Mouse (Mus musculus) forebrain, postnatal 0 days (tissue): Measurements from ENCODE around the gene Ncoa4. TPM values are rescaled to one million over a fixed set of nuclear protein-coding genes. Genes with fewer than 3 reads are reported as not detected.
"Not testable (repeated sequence)": the region's sequence is repeated elsewhere in the genome, so short reads cannot be mapped to it uniquely, and the experiment has no call there.

ENCODE experiments used
- ATAC-seq: fragments of 200-750 bp; cut with Nextera tagmentation; 2 replicates; pipeline ENCODE4 v1.8.0; 2017; ENCODE audit warnings: mild to moderate bottlenecking, moderate library complexity
- DNase-seq: peaks from one replicate; pipeline ENCODE4 v3.0.0-alpha.2; 2015
- H3K27ac ChIP-seq: fragments of 300-500 bp; sonication (generic); 2 replicates; pipeline ENCODE4 v1.5.1; 2014; ENCODE audit warnings: low read depth, mild to moderate bottlenecking, antibody characterized with exemption, low read length, moderate library complexity, mixed read lengths
- H3K27me3 ChIP-seq: fragments of 300-500 bp; sonication (generic); 2 replicates; pipeline ENCODE4 v1.6.1; 2014; ENCODE audit warnings: mild to moderate bottlenecking, low read length, mixed read lengths; ENCODE audit not compliant: insufficient read depth
- H3K36me3 ChIP-seq: fragments of 300-500 bp; sonication (generic); 2 replicates; pipeline ENCODE4 v1.6.1; 2014; ENCODE audit warnings: mild to moderate bottlenecking, moderate library complexity; ENCODE audit not compliant: insufficient read depth
- H3K4me1 ChIP-seq: fragments of 300-500 bp; sonication (generic); 2 replicates; pipeline ENCODE4 v1.6.1; 2014; ENCODE audit warnings: antibody characterized with exemption; ENCODE audit not compliant: insufficient read depth
- H3K4me2 ChIP-seq: fragments of 300-500 bp; sonication (generic); 2 replicates; pipeline ENCODE4 v1.6.1; 2014; ENCODE audit warnings: low read depth, mild to moderate bottlenecking, moderate library complexity
- H3K4me3 ChIP-seq: fragments of 300-500 bp; sonication (generic); 2 replicates; pipeline ENCODE4 v1.5.1; 2014; ENCODE audit warnings: low read depth, low read length, mixed read lengths
- H3K9ac ChIP-seq: fragments of 300-500 bp; sonication (generic); 2 replicates; pipeline ENCODE4 v1.6.1; 2014; ENCODE audit warnings: mild to moderate bottlenecking
- H3K9me3 ChIP-seq: fragments of 300-500 bp; sonication (generic); 2 replicates; pipeline ENCODE4 v1.6.1; 2016; ENCODE audit warnings: low read length
- CTCF ChIP-seq: sonication (generic); IDR thresholded peaks from 2 replicates; pipeline ENCODE4 v1.5.1; 2016; ENCODE audit warnings: antibody characterized with exemption, control low read depth, low read depth
- WGBS: fragments of 180-500 bp; shearing (Covaris S2); extraction: QIAGEN DNeasy Blood & Tissue Kit; methylation state at CpG from one replicate; pipeline ENCODE4 v1.1.7; 2014; 5-methylcytosine and 5-hydroxymethylcytosine counted together
- polyA plus RNA-seq: library from polyadenylated mRNA; unstranded; fragments of >200 nt; fragmentation: Nextera tagmentation; extraction: Ambion mirVana; gene quantifications from 2 replicates; pipeline ENCODE4 v1.2.1, GENCODE M21; 2015
- total RNA-seq: library from RNA; depleted of rRNA; stranded (reverse); fragments of >200 nt; gene quantifications from 2 replicates; pipeline ENCODE4 v1.2.3, GENCODE M21; 2014

The Ncoa4 gene
- total and polyA plus RNA-seq, 2 experiments from 2014 or later = 83.8 to 143 TPM

DNA sequence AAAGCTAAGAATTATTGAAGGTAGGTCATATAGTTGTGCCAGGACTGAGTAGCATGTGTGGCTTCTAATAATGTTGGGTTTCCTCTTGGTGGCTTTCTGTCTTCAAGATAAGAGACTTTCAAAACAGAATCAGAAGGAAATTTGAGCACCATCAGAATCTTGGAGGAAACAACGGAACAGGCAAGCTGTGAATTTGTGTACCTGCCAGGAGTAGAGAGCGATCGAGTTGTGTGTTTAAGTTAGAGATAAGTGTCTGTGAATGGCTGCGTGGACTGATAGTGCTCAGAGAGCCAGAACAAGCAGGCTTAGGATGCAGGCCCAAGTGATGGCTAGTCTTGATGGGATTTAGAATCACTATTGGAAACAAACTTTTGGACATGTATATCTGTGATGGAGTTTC lies 27.8 kb upstream of the Ncoa4 start:
- no peaks in the 10 kb centered on the region for H3K27me3 ChIP-seq
- no peaks in the 10 kb centered on the region for H3K9me3 ChIP-seq
- 84% methylated on average over 4 of the region's 4 CpGs for WGBS
- H3K4me3 ChIP-seq = no peak overlapping the region
- H3K27ac ChIP-seq = no peak overlapping the region
- H3K36me3 ChIP-seq = no peaks in the 10 kb centered on the region
- ATAC-seq = no peak
- DNase-seq = no peak
- no peak overlapping the region for H3K4me2 ChIP-seq
- H3K4me1 ChIP-seq = no peaks in the 10 kb centered on the region
- TF ChIP-seq CTCF = no peak
- no peak overlapping the region for H3K9ac ChIP-seq

DNA sequence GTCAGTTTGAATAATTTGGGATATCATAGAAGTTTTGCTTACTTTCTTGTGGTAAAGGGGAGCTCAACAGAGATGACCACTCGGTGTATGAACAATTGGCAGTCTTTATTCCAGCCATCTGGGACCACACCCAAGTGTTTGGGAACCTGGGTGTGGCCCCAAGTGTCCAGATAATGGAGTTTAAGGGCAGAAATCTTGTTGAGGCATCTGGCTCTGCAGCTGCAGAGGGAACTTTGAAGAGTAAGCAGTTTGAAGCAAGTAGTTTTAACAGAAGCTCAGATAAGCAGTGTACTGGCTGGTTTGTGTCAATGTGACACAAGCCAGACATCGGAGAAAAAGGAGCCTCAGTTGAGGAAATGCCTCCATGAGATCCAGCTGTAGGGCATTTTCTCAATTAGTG lies 25.4 kb upstream of the Ncoa4 start:
- no peaks in the 10 kb centered on the region for H3K36me3 ChIP-seq
- no peak for ATAC-seq
- 82% methylated on average over 2 of the region's 2 CpGs for WGBS

DNA sequence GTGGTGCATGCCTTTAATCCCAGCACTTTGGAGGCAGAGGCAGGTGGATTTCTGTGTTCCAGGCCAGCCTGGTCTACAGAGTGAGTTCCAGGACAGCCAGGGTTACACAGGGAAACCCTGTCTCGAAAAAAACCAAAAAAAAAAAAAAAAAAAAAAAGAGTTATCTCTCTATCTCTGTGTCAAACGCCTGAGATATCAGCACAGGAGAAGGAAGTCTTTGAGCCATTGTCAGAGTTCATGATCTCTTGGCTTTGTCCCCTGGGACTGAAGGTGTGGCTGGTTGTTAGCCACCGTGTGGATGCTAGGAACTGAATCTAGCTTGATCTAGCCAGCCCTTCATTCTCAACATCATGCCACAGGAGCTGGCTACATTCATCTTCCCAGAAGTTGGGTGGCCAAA lies 23.2 kb upstream of the Ncoa4 start:
- not testable (repeated sequence) for H3K27ac ChIP-seq, H3K4me3 ChIP-seq, H3K9ac ChIP-seq, H3K4me2 ChIP-seq, H3K4me1 ChIP-seq, H3K9me3 ChIP-seq, DNase-seq, ATAC-seq, H3K27me3 ChIP-seq, H3K36me3 ChIP-seq
- 70% methylated on average over 3 of the region's 3 CpGs for WGBS

More for the DNA sequence above, 25.4 kb upstream of the Ncoa4 start:
- Histone ChIP-seq H3K4me2 (no peak overlapping the region), H3K9me3 (no peaks in the 10 kb centered on the region), H3K4me3 (no peak overlapping the region), H3K9ac (no peak overlapping the region), H3K4me1 (no peaks in the 10 kb centered on the region), H3K27ac (no peak overlapping the region), H3K27me3 (no peaks in the 10 kb centered on the region)
- no peak for DNase-seq
- TF ChIP-seq CTCF = no peak

DNA sequence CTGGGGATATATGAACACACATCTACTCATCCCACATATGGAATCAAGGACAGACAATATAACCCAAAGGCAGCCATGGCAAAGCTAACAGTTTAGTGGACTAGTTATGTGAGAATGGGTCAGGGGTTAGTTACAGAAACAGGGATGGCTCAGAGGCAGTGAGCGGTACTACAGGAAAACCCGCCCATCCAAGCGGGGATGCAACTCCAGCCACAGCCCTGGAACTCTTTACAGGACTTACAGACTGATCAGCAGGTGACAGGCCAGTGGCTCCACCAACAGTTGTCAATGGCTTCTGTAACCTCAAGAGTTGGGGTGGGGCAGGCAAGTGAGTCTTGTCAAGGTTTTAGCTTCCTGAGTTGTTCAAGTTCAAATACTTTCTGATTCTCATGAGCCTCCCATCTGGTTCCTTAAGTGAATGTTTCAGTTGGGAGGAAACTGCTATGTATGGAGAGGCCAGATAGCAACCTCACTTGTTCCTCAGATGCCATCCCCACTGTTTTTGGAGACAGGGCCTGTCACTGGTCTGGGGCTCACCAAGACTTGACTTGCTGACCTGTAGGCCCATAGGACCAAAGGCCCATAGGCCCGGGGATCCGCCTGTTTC lies 19.2 kb upstream of the Ncoa4 start:
- no peak for DNase-seq
- Histone ChIP-seq H3K27me3 (no peaks in the 10 kb centered on the region), H3K9me3 (no peaks in the 10 kb centered on the region), H3K9ac (no peak overlapping the region), H3K4me3 (no peak overlapping the region), H3K4me1 (no peaks in the 10 kb centered on the region), H3K36me3 (no peaks in the 10 kb centered on the region), H3K4me2 (no peak overlapping the region), H3K27ac (no peak overlapping the region)
- no peak for ATAC-seq
- WGBS = 80% methylated on average over 5 of the region's 5 CpGs
- TF ChIP-seq CTCF = no peak

DNA sequence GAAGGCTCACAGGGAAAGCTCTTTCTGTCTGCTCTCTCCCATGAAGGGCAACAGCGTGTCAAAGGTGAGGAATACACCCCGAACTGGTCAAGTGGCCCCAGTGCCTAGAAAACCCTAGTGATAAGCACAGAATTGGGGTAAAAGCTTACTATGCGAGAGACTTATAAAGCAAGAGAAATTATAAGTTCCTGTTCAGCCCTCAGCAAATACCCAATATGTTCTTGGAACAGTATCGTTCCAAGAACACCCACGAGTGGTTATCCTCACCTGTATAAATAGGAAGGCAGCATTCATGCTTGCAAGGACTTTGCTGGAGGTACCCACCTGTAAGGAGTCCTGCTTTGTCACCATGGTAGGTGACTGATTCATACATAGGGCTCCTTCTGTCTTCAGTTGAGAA lies 17.9 kb upstream of the Ncoa4 start, which contains the start of gene Msmb:
TSS of gene Msmb (plus strand) at position 301 of the 400 bp plus-strand sequence.
- no peak within 1 kb of the TSS for H3K9ac ChIP-seq
- H3K4me3 ChIP-seq = no peak within 1 kb of the TSS
- WGBS = 85% methylated on average over 5 of the region's 5 CpGs
- ATAC-seq (no peak), DNase-seq (no peak)
- no peak within 1 kb of the TSS for H3K4me2 ChIP-seq
- TF ChIP-seq CTCF = no peak
- H3K27ac ChIP-seq = no peak within 1 kb of the TSS
- no peaks in the 10 kb centered on the region for H3K4me1 ChIP-seq
- H3K27me3 ChIP-seq = no peaks in the 10 kb centered on the region
- no peaks in the 10 kb centered on the region for H3K9me3 ChIP-seq
- H3K36me3 ChIP-seq = no peaks in the 10 kb centered on the region

DNA sequence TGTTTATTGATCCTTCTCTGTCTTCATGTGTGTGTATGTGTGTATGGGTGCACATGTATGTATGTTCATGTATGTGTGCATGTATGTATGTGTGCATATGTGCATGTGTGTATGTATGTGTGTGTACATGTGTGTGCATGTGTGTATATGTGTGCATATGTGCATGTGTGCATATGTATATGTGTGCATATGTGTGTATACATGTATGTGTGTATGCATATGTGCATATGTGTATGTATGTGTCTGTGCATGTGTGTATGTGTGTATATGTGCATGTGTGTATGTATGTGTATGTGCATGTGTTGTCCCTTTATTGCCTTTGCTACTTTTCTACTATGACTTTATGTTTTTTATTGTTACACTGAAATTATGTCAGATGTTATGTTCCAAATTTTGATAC lies 14.9 kb upstream of the Ncoa4 start:
- TF ChIP-seq CTCF = no peak
- H3K4me2 ChIP-seq = no peak overlapping the region
- no peak for DNase-seq
- H3K27me3 ChIP-seq = no peaks in the 10 kb centered on the region
- no peaks in the 10 kb centered on the region for H3K36me3 ChIP-seq
- no peak overlapping the region for H3K27ac ChIP-seq
- no peak overlapping the region for H3K9ac ChIP-seq
- no peak overlapping the region for H3K4me3 ChIP-seq
- H3K9me3 ChIP-seq = 0 out of 2 replicates have a peak, but pooled peaks cover 4% of the 10 kb centered on the region
- ATAC-seq = no peak
- no peaks in the 10 kb centered on the region for H3K4me1 ChIP-seq

DNA sequence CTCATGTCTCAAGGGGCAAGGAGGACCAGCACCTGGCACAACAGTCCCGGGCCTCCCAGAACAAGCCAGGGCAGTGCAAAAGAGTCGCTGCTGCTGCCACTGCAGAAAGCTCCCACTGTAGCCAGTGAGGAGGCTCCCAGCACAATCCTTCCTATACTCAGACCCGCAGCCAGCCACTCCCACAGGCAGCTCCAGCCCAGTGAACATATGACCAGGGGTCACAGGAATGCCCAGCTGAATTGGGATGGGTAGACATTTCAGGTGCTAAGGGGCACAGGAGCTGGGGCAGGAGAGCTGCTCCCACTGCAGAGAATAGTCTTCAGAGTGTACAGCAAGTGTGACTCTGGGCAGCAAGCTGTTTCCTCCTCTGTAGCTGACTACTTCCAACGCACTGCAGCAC lies 14.3 kb upstream of the Ncoa4 start:
- Histone ChIP-seq H3K9me3 (0 out of 2 replicates have a peak, but pooled peaks cover 4% of the 10 kb centered on the region), H3K9ac (no peak overlapping the region), H3K27me3 (no peaks in the 10 kb centered on the region), H3K4me1 (no peaks in the 10 kb centered on the region), H3K36me3 (no peaks in the 10 kb centered on the region), H3K4me3 (no peak overlapping the region), H3K4me2 (no peak overlapping the region), H3K27ac (no peak overlapping the region)
- DNase-seq = no peak
- no peak for ATAC-seq
- no peak for TF ChIP-seq CTCF
- 79% methylated on average over 4 of the region's 4 CpGs for WGBS
